ENCODE assay signal across 12 mouse cellular contexts in genomic region chr9:85125775-85126174, GRCm38 (mm10).
DNase-seq lines count a peak whose midpoint lies in the region; ATAC-seq and TF ChIP-seq lines count a peak whose summit lies in the region.
"Had no signal": no experiment of that assay in that cellular context is flagged by ENCODE, and none has a peak within 500 bp of the region (broad histone marks: within the 10 kb centered on the region; RNA-seq: fewer than 3 reads in every experiment).

No protein-coding gene starts in this region.

- peak; percentile 3 for DNase-seq in liver
- no peak for DNase-seq in liver, postnatal 0 days
- peak; percentile 27 for DNase-seq in T-cell, adult 2 months (ENCODE audit: low spot score)
- DNase-seq in gastrocnemius, adult 8-10 months (ENCODE audit: low spot score in 2 of 2): peak; percentile 2 to 3
- no peak for DNase-seq in thymus, postnatal 0 days (ENCODE audit: low spot score)
- no peak for DNase-seq in urinary bladder, postnatal 10 days (ENCODE audit: low spot score)
- DNase-seq: cerebellum, adult 9-10 months had no signal

- TF ChIP-seq CTCF in liver, postnatal 0 days (IDR thresholded peaks at IDR 0.05; ENCODE audit: low read depth): no peak

- WGBS in liver, postnatal 0 days (ENCODE audit: insufficient replicate concordance): 30% methylated on average over 4 of the region's 4 CpGs
- 8% methylated on average over 4 of the region's 4 CpGs for WGBS in macrophage (ENCODE audit: missing documents)

- no peaks in the 10 kb centered on the region for H3K79me2 ChIP-seq in macrophage (ENCODE audit: inconsistent target)

- no peak for ATAC-seq in liver, postnatal 0 days
- ATAC-seq: midbrain, embryonic 16.5 days had no signal

- no peaks in the 10 kb centered on the region for H3K27me3 ChIP-seq in liver, postnatal 0 days (ENCODE audit: insufficient read depth, low read length)
- H3K27me3 ChIP-seq: hindbrain, embryonic 12.5 days; lung, embryonic 15.5 days had no signal

- no peak overlapping the region for H3K4me2 ChIP-seq in liver, postnatal 0 days (ENCODE audit: low read depth, low read length)
- H3K4me2 ChIP-seq: hindbrain, embryonic 12.5 days; lung, embryonic 15.5 days had no signal

- no peak overlapping the region for H3K9ac ChIP-seq in liver, postnatal 0 days (replicated peaks)
- H3K9ac ChIP-seq: hindbrain, embryonic 12.5 days; lung, embryonic 15.5 days had no signal

- 0 out of 2 replicates have a peak, but pooled peaks cover 3% of the 10 kb centered on the region for H3K4me1 ChIP-seq in liver, postnatal 0 days (ENCODE audit: insufficient read depth)
- H3K4me1 ChIP-seq: embryonic facial prominence, embryonic 10.5 days; hindbrain, embryonic 12.5 days had no signal

- H3K36me3 ChIP-seq in liver, postnatal 0 days (replicated peaks; ENCODE audit: insufficient read depth, low read length): no peaks in the 10 kb centered on the region
- no peaks in the 10 kb centered on the region for H3K36me3 ChIP-seq in macrophage (ENCODE audit: inconsistent target)
- H3K36me3 ChIP-seq: embryonic facial prominence, embryonic 10.5 days; hindbrain, embryonic 12.5 days; lung, embryonic 15.5 days had no signal

- no peaks in the 10 kb centered on the region for H3K9me3 ChIP-seq in liver, postnatal 0 days (ENCODE audit: low read length)
- H3K9me3 ChIP-seq: embryonic facial prominence, embryonic 10.5 days; hindbrain, embryonic 12.5 days; lung, embryonic 15.5 days had no signal

- TF ChIP-seq EP300 in liver, postnatal 0 days (IDR thresholded peaks at IDR 0.05; ENCODE audit: low read depth): no peak

- no peak overlapping the region for H3K4me3 ChIP-seq in liver, postnatal 0 days (ENCODE audit: low read depth, low read length)
- no peak overlapping the region for H3K4me3 ChIP-seq in macrophage (ENCODE audit: inconsistent target)
- H3K4me3 ChIP-seq: embryonic facial prominence, embryonic 10.5 days; hindbrain, embryonic 12.5 days; lung, embryonic 15.5 days had no signal

- no peak overlapping the region for H3K27ac ChIP-seq in liver, postnatal 0 days (ENCODE audit: low read depth)
- peak overlapping the region; percentile 54 for H3K27ac ChIP-seq in macrophage
- H3K27ac ChIP-seq: embryonic facial prominence, embryonic 10.5 days; hindbrain, embryonic 12.5 days; lung, embryonic 15.5 days had no signal

Comparison
In these comparisons a context has a peak if more than half of its experiments do, and no peak if none do; other contexts are left out.
1. DNase-seq: peak in liver (single experiment), T-cell, adult 2 months (single experiment) and gastrocnemius, adult 8-10 months (2 of 2); none in liver, postnatal 0 days (single experiment), thymus, postnatal 0 days (single experiment) and urinary bladder, postnatal 10 days (single experiment).